Mouse (Mus musculus): ENCODE measurements around the gene Unc13c.

Gene Unc13c

DNA sequence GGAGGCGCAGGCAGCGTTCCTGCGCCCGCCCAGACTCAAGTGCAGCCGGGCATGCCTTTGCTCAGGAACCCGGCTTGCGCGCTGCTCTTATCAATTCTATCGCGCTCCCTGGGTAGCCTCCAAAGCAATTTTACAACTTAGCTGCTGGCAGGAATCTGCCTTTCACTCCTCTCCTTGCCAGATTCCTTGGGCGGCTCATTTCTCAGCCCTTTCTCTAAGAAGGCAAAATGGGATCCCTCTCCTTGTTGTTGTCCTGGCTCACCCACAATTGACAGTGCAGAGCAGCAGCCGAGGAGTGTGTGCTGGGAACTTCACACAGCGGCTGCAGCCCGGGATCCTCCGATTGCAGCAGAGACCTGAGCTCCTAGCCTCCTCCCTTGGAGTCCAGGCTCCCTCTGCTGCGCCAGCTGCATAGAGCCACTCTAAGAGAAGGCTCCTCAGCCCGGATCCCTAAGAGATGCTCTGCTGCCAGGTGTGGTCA lies at the start of gene Unc13c:
TSS of gene Unc13c (minus strand) at position 326 of the 481 bp plus-strand sequence.
- in situ Hi-C loops (cut with MboI, MseI): no loop called here

DNA sequence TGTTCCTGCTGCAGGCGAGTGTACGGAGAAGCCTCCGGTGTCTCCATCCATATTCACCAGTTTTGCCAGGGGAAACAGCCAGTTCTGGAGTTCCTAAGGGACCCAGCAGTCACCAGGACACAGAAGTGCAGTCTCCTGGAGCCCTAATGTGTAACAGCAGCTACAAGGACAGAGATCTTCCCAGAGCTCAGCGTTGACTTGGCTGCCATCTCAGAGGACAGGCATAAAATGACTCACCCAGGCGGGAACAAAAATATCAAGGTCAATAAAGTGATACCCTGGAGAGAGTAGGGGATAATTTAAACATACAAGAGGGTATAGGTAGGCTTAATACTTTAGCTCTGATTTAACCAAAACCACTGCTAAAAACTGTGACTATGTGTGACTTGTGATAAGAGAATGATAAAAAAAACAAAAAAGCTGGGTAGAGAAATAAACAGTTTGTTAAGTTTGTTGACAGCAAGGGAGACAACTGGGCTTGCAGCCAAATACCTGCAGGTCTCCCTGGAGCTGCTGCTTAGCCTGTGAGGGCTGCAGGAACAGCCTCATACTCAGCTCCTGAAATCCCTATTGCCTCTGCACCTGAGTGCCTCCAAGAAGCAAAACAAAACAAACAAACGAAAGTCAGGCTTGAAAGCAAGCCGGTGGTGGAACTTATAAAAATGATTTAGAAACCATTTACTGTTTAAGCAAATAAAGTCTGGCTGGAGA lies 39.4 kb upstream of the Unc13c start:
- in situ Hi-C loops (cut with MboI, MseI): no loop called here

DNA sequence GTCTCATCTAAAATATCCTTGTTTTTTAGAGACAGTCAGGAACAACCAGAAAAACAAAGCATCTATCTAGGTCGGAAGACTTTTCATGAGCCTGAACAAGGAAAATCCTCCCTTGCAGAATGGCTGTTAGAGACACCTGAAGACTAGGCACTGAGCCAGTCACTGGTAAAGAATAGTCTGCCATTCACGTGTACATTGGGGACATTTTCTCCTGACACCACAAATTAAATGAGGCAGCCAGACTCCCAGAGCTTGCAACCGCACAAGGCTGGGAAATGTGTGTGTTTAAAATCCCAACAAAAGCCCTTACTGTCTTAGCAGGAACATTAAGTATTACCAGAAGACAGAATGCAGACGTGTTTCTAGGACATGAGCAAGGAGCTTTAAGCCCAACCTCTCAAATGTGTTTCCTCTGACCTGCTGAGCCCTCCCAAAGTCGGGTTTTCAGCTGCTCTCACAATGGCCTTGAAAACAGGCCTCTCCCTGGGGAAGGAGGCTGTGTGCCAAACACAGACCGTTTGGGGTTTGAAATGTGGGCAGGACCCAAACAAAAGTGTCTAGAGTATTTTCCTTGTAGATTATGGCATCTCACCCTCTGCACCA lies 33.7 kb upstream of the Unc13c start:
- in situ Hi-C loops (cut with MboI, MseI): no loop called here

DNA sequence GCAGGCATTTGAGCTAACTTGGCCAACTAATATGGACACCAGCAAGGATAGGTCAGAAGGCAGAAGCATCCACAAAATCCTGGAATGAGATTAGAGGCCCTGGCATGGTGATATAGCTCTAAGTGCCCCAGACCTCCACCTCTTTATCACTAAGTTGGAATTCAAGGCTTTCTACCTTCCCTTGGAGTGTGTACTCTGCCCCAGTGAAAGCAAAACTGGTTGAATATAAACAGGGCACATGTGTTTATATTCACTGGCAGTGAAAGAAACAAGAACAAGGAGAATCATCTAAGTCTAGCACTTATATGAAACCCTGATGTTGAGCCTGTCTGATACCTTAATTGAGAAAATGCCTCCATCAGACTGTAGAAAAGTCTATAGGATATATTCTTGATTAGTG lies 19.3 kb upstream of the Unc13c start:
- in situ Hi-C loops (cut with MboI, MseI): loop anchor here (5.0 to 25.0 kb wide), 3 partner anchors 421 to 826 kb away; no protein-coding TSS in a partner anchor

DNA sequence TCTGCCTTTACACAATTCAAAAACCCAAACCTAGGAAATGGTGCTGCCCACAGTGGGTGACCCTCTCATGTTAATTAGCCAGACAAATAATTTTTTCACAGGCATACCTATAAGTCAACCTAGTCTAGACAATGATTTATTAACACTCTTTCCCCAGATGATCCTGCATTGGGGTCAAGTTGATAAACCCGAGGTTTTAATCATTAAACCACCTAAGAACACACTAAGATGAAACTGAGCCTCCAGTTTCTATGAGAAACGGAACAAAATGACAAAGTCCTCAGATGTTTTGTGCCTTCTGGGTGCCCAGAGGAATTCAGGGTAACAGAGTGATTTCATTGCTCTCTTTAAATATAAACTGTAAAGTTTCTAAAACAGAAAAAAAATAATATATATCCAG lies 18.5 kb upstream of the Unc13c start:
- in situ Hi-C loops (cut with MboI, MseI): loop anchor here (5.0 to 25.0 kb wide), 3 partner anchors 420 to 825 kb away; no protein-coding TSS in a partner anchor

DNA sequence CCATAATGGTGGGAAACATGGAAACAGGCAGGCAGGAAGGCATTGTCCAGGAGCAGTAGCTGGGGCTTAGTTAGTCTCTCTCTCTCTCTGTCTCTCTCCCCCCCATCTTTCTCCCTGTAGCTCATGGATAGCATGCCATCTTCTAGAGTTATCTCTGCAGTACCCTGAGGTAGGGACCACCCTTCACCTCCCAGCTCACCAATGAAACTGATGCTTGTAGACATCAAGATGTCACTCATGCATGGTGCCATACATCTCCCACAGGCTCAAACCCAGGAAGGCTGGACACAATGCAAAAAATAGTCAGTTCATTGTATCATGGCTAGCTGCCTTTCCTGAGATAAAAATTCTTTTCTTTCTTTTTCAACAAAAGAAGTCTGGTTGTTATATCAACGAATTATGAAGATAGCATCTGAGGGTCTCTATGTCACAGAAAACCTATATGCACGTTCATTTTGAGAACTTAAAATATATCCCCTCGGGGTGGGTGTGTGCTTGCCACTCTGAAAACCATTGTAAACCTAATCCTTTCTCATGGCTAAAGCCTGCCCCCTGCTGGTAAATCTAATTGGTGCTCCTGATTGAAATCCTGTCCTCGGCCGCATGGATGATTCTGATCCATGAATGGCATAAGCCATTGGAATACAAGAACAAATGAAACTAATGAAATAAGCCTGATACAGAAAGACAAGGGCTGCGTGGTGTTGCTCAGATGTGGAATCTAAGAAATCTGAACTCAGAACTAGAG lies 14.0 kb upstream of the Unc13c start:
- in situ Hi-C loops (cut with MboI, MseI): loop anchor here in 1 of 2 experiments (10.0 to 25.0 kb wide), 2 partner anchors 428 to 820 kb away; no protein-coding TSS in a partner anchor

DNA sequence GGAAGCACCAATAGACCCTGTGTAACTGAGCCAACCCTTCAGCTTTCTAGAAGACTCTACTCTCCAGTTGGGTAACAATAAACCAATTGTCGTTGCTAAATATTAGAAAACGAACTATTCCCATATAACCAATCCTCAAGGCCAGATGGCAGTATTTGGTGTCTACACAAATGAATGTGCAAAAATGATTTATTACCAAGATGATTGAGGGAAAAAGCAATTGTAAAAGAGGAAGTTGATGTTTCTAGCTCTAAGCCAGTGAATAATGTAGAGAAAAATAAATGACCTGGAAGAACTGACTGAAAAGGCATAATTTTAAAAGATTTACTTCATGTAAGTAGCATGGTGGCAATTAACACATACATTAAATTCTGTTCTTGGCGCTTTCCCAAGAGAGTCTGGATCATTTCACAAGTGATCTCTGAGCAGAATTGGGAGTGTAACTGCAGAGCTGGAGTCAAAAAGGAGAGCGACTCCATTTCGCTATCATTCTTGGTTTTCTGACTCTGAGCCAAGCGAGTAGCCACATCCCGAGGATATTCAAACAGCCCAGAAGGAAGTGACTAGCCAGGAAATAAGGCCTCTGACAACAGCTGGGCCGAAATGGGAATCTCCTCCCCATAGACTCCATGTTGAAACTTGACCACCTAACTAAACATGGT lies 3.7 kb upstream of the Unc13c start:
- in situ Hi-C loops (cut with MboI, MseI): no loop called here

DNA sequence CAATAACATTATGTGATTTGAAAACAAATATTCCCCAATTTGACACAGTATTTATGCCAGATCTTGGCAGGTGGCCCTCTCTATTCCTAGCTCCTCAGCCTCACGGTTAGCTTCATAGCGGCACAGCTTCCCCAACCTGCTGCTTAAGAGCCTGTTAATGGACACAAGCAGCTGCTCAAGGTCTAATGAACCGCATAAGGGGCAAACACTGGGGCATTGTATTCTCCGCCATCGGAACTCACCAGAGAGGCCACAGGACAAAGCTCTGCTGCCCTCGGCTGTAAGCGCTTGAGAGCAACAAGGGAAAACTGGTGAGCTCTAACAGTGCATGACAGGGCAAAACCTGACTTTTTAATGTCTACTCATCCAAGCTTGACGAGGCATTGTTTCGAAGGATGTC lies 2.0 kb upstream of the Unc13c start:
- in situ Hi-C loops (cut with MboI, MseI): no loop called here

DNA sequence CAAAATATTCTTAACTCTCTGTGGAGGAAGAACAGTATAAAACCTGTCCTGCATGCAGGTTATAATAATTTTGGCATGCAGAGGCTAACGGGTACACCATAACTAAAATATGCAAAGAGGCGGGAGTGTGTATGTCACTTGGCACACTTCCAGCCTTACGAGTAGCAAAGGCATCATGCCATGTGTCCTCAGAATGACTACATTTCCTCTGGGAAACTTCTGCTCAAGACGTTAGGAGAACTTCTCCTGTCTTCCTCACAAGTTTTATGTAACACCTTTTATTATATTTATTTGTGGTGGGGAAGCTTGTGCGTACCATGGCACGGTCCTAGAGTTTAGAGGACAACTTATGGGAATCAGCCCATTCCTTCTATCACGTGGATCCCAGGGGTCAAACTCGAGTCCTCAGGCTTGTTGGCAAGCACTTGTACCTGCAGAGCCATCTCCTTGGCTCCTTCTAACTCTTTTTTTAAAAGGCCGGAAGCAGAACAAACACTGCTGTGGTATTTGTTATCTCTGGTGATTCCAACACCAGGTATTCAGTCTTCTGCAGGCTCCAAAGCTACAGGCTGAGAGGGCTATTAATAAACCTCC lies 3.3 kb downstream of the Unc13c start:
- in situ Hi-C loops (cut with MboI, MseI): no loop called here

DNA sequence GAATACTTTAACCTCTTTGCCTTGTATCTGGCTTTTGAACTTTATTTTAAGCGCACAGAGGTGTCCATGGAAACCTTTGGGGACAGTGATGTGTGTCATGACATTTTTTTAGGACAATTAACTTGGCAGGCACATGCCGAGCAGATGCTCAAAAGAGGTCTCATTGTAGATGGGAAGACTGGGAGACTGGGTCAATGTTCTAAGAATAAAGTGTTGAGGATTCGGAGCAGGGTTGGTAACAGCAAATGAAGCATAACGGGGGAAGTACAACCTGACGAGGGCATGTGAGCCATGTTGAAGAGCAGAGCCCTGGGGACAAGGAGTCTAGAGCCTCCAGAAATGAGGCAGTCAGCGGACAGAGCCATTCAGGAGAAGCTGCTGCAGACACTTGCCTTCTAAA lies 6.3 kb downstream of the Unc13c start:
- in situ Hi-C loops (cut with MboI, MseI): no loop called here

DNA sequence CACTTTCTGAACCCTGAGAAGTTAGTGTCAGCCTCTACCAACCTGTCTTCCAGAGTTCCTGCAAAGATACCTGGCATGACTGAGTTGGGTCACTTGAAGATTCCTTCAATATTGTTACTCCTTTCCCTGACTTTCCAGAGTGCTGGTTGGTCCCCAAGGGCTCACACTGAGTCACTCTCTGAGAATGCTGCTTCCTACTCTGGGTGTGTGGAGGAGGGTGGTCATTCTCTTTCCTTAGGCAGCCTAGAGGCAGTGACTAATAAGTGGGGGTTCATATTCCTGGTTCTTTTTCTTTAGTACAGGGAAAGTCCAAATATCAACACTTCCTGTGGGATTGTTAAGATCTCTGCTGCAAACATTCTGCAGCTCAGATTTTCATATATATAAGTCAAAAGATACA lies 16.4 kb downstream of the Unc13c start:
- in situ Hi-C loops (cut with MboI, MseI): no loop called here

DNA sequence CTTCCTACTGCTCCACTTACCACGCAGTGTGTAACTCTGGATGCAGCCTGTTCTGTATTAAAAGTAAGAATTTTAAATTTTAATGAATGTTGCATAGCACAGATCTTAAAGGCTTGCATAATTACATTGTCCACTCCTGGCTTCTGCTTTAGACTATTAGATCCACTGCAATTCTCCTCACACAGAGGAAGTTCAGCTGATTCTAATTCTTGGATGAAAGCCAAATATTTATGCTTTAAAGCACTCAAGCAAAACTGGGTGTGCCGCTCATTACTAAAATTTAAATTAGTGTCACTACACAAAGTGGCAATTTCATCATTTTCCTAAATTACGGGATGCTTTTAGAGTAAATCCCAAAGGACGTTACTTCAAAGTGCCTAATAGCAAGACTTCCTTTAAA lies 17.2 kb downstream of the Unc13c start:
- in situ Hi-C loops (cut with MboI, MseI): no loop called here

DNA sequence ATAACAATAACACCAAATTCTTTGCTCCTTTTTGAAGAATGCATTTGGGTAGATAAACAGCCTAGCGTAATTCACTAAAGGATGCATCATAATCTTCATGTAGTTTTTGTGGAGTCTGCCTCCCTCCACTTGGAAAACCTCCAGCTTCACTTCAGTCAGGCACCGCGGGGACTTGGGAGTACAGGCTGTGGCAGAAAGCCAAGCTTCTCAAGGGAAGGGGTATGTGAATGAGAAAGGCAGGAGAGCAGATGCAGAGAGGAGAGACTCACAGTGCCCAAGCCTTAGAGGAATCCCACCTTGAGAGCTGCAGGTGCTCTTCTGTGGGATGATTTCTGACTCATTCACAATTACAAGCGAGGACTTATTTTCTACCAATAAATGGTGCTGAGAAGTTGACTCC lies 33.9 kb downstream of the Unc13c start:
- in situ Hi-C loops (cut with MboI, MseI): no loop called here

DNA sequence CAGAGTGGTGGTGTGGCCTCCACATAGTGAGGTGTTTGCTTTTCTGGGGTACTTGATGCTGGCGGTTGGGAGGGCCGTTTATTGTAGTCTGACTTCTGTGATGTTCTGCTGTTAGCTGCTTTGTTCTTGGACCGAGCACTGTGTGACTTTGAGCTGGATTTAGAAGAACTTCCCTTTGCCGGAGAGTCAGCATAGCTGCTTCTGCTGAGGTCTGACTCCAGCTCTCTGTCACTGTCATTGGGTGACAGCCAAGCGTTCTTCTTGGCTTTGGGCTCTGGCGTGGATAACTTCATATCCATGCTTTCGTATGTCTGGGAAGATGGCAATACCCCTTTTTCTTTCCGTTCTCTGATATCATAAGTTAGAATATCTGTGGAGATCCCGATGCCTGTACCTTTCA lies 36.8 kb downstream of the Unc13c start:
- in situ Hi-C loops (cut with MboI, MseI): no loop called here

DNA sequence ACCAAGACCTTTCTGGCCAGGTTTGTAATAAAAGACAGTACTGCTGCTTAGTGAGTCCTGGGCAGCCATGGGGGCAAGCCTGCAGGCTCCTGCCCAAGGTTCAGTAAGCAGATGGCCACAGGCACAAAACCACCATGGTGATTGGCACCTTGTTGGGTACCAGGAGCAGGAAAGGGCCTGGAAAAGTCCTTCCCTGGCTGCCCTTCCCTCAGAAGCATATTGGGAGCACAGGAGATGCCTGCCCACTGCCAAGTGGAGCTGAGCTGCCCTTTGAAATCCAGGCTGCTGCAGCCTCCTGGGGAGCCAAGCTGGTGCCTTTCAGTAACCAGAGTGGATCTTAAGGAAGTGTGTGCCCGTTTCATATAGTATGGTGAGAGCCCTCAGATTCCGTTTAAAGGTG lies 41.5 kb downstream of the Unc13c start:
- in situ Hi-C loops (cut with MboI, MseI): no loop called here

DNA sequence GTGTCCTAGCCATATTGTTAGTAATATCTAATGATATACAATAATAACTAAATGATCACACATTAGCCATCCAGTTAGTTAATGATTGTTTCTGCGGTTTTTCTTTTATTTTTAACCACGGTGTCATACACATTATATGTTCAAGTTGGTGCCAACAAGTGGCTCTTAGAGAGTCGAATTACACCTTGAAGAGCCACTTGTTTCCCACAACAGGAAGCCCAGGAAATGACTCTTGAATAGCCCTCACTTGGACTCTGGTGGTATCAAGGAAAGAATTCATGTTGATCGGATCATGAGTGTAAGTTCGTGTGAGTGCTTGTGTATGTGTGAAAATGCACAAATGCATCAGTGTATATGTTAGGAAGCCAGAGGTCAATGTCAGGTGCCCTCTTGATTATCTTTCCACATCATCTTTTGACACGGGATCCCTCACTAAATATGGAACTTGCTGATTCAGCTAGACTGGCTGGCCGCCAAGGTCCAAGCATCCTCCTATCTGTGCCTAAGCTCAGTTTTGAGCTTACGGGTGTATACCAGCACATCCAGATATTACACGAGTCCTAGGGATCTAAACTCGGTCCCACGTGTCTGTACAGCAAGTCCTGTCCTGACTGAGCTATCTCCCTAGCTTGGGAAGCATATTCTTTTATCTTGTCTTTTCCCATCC lies 46.2 kb downstream of the Unc13c start:
- in situ Hi-C loops (cut with MboI, MseI): no loop called here

DNA sequence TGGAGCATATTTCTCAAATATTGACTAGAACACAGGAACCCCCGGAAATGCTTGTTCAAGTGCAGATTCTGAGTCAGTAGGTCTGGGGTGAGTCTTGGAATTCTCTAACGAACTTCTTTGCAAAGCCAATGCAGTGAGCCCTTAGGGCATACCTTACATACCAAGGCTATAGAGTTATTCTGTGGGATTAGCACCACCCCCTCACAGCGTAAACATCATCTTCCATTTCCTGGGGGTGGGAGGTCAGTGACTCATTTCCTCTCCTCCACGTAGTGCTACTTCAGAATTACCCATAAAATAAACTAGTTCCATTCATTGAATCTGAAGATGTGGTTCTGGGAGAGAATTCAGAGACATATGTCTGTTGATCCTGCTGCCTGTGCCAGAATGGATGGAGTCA lies 62.8 kb downstream of the Unc13c start:
- in situ Hi-C loops (cut with MboI, MseI): no loop called here

DNA sequence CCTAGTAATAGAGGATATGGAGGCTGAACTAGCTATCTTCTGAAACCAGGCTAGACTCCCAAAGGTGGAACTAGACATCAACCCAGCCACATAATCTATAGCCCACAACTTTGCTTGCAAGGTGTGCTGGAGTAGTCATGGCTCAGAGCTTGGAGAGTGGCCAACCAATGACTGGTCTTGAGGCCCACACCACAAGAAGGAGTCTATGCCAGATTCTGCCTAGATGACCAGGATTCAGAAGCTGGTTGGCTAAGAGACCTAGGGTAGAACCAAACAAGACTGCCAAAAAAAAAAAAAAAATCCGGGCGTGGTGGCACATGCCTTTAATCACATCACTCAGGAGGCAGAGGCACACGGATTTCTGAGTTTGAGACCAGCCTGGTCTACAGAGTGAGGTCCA lies 70.2 kb downstream of the Unc13c start:
- in situ Hi-C loops (cut with MboI, MseI): no loop called here

DNA sequence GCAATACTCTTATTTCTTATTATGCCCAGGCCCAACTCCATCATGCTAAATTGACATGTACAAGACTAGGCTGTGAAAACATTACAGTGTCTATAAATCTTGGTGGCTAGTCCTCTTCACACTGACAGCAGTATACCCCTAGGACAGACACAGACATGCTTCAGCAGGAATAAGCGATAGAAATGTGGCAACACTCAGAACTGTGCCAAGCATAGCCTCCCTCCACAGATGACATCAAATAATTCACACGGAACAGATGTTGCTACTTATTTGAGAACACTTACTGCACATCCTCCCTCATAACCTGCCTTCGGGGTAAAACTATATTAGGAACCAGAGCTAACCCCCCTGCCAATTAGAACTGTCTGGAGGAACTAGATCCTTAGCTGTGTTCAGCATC lies 72.6 kb downstream of the Unc13c start:
- in situ Hi-C loops (cut with MboI, MseI): no loop called here

DNA sequence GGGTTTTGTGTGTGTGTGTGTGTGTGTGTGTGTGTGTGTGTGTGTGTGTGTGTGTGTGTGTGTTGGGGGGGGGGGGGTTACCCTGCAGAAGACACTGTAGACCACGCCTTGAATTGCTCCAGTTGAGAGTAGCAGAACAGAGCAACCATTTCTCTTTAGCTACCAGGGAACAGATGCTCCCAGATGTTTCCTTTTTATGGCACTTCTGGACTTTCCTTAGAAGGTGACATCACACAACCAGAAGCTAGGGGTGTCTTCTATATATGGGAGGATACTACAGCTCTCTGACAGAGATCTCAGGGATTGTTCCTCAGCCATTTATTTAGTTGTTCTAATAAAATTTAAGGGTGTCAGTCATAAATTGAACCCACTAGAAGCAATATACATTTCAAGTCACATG lies 85.2 kb downstream of the Unc13c start:
- in situ Hi-C loops (cut with MboI, MseI): no loop called here

DNA sequence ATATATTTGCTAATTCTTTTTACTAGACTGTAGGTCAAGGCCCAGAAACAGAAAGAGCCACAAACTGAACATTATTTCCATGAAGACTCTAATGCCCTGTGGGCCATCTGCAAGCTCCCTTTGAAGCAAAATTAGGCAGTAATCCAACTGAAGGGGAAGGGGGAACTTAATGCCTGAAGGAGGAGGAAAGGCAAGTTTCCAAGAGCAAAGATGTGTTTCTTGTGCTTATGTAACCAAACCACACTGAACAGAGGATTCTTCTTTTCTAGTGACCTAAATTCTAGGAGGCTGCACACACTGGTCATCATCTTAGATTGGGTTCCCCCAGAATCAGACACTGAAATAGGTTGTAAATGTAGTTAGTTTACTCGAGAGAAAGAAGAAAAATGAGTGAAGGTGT lies 85.6 kb downstream of the Unc13c start:
- in situ Hi-C loops (cut with MboI, MseI): no loop called here

Measured in T-helper 17 cell (primary cell).